Mouse (Mus musculus) kidney, adult 2 months (tissue): ENCODE data around the gene Slco6d1. TPM values are rescaled to one million over a fixed set of nuclear protein-coding genes. Genes with fewer than 3 reads are reported as not detected.
"Not testable (repeated sequence)": the region's sequence is repeated elsewhere in the genome, so short reads cannot be mapped to it uniquely, and the experiment has no call there.

Experiments used
- DNase-seq: peaks from one replicate; pipeline ENCODE4 v3.0.0; 2021
- H3K27ac ChIP-seq: fragments of 200-500 bp; 2 replicates; pipeline ENCODE4 v1.5.1; 2012; ENCODE audit warnings: low read depth, low read length, control low read depth, inconsistent platforms; ENCODE audit not compliant: insufficient read depth
- H3K27me3 ChIP-seq: fragments of 200-500 bp; replicated peaks from 2 replicates; pipeline ENCODE4 v1.6.1; 2012; ENCODE audit warnings: mild to moderate bottlenecking, moderate library complexity, low read length, inconsistent platforms; ENCODE audit not compliant: control insufficient read depth, insufficient read depth
- H3K36me3 ChIP-seq: fragments of 200-500 bp; 2 replicates; pipeline ENCODE4 v1.6.1; 2012; ENCODE audit warnings: mild to moderate bottlenecking, moderate library complexity, low read length, inconsistent platforms; ENCODE audit not compliant: control insufficient read depth, insufficient read depth
- H3K4me1 ChIP-seq: fragments of 200-500 bp; 2 replicates; pipeline ENCODE4 v1.6.1; 2011; ENCODE audit warnings: low read length; ENCODE audit not compliant: control insufficient read depth, insufficient read depth
- H3K4me3 ChIP-seq: fragments of 200-500 bp; 2 replicates; pipeline ENCODE4 v1.5.1; 2011; ENCODE audit warnings: mild to moderate bottlenecking, low read depth, low read length, control low read depth; ENCODE audit not compliant: insufficient read depth
- CTCF ChIP-seq: fragments of 200-500 bp; conservative IDR thresholded peaks from 2 replicates; pipeline ENCODE4 v1.5.1; 2011; ENCODE audit warnings: low read depth, mild to moderate bottlenecking, control low read depth, low read length, moderate library complexity, mixed read lengths; ENCODE audit not compliant: insufficient read depth, insufficient read length
- POLR2A ChIP-seq: fragments of 200-500 bp; IDR thresholded peaks from one replicate; pipeline ENCODE4 v1.6.1; 2011; ENCODE audit warnings: low read depth, low read length, control low read depth
- WGBS: fragments of 180-500 bp; shearing (Covaris S2); methylation state at CpG from one replicate; pipeline ENCODE4 v1.1.7; 2018; 5-methylcytosine and 5-hydroxymethylcytosine counted together
- polyA plus RNA-seq: library from polyadenylated mRNA; depleted of rRNA; stranded (reverse); fragments of >200 nt; gene quantifications from 2 replicates; pipeline ENCODE4 v1.2.3, GENCODE M21; 2012

Gene Slco6d1
- polyA plus RNA-seq, 1 experiment = not detected

DNA sequence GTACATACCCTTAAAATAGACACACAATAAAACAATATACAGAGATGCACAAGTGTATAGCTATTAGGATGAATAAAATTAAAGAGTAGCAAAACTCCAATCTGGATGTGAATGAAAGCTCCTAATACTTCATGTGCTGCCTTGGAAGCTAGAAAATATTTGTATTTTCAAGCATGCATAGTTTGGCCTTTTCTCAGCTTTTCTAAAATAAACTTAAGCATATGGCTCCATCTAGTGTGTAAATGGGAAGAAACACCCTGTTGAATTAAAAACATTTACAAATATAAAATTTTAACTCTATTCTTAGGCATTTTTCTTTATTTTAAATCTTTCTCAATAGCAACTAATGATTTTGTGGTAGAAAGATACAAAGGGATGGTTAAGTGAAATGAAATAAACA is 102.6 kb downstream of the Slco6d1 start:
- Histone ChIP-seq H3K27me3 (no peaks in the 10 kb centered on the region), H3K4me1 (no peaks in the 10 kb centered on the region), H3K36me3 (no peaks in the 10 kb centered on the region), H3K4me3 (no peak overlapping the region), H3K27ac (no peak overlapping the region)
- no peak for DNase-seq
- TF ChIP-seq CTCF (no peak), POLR2A (no peak)

- DNase-seq, H3K27ac ChIP-seq, H3K4me1 ChIP-seq, H3K36me3 ChIP-seq, H3K4me3 ChIP-seq, H3K27me3 ChIP-seq: not testable (repeated sequence)
- WGBS = 54% methylated on average over 2 of the region's 2 CpGs
These were observed 107.4 kb downstream of the Slco6d1 start for GRCm38 (mm10) chr1:98528368-98528767.

DNA sequence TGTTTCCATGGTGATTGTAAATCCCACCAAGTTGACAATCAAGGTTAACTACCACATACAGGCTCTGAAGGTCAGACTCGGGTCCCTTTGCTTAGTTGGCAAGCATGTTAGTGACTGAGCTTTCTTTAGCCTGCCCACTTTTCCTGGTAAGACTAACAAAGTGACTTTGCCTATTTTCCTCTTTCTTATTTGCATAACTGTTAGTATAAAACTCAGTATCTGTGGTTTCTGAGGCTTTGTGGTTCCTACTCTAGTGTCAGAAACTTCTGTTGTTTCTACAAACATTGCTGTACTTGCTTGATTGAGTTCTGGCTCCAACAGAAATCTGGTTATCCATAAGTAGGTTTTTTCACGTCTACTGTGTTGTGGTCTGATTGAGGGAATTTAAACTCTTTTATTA is 124.4 kb downstream of the Slco6d1 start:
- TF ChIP-seq CTCF (no peak), POLR2A (no peak)
- H3K4me3 ChIP-seq = no peak overlapping the region
- no peaks in the 10 kb centered on the region for H3K36me3 ChIP-seq

GRCm38 (mm10) chr1:98554388-98554787 is 133.5 kb downstream of the Slco6d1 start:
- WGBS = 73% methylated on average over 2 of the region's 2 CpGs
- H3K36me3 ChIP-seq = no peaks in the 10 kb centered on the region
- no peaks in the 10 kb centered on the region for H3K4me1 ChIP-seq
- TF ChIP-seq POLR2A = no peak
- no peak for TF ChIP-seq CTCF
- H3K27ac ChIP-seq = no peak overlapping the region
- no peak overlapping the region for H3K4me3 ChIP-seq
- no peaks in the 10 kb centered on the region for H3K27me3 ChIP-seq
- DNase-seq = no peak

More for the DNA sequence above, 124.4 kb downstream of the Slco6d1 start:
- Histone ChIP-seq H3K4me1 (no peaks in the 10 kb centered on the region), H3K27me3 (no peaks in the 10 kb centered on the region), H3K27ac (no peak overlapping the region)
- DNase-seq = no peak
- 40% methylated on average over 2 of the region's 2 CpGs for WGBS

DNA sequence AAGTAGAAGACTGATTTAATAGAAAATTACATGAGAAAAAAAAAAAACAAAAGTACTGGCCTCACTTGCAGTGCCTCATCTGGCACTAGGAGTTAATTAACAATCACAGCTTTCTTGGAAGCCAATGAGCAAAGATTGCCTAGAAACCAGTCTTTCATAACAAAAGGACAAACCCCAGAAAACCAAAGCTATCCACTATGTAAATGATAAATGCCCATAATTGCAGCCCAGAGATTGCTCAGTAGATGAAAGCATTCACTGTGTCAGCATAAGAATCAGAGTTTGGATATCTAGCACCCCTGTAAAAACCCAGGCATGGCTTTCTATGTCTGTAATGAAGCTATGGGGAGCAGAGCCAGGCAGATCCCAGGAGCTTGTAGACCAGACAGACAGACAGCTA is 144.8 kb downstream of the Slco6d1 start:
- H3K27me3 ChIP-seq = no peaks in the 10 kb centered on the region
- no peak overlapping the region for H3K4me3 ChIP-seq
- no peaks in the 10 kb centered on the region for H3K36me3 ChIP-seq
- TF ChIP-seq CTCF (no peak), POLR2A (no peak)
- peak; percentile 67 for DNase-seq
- H3K27ac ChIP-seq = no peak overlapping the region
- H3K4me1 ChIP-seq = no peaks in the 10 kb centered on the region
